Mouse (Mus musculus) layer of hippocampus, postnatal 10 days (tissue): ENCODE measurements around the gene Col4a4. TPM values are rescaled to one million over a fixed set of nuclear protein-coding genes. Genes with fewer than 3 reads are reported as not detected.

ENCODE experiments used
- DNase-seq, 2 experiments: peaks; one replicate each; pipeline ENCODE4 v3.0.0; 2021; ENCODE audit warnings: low spot score in 2 of 2
- total RNA-seq, 2 experiments: library from RNA; stranded (reverse); gene quantifications; 2 replicates each; pipeline ENCODE4 v1.2.3; 2021

Gene Col4a4
- total RNA-seq, 2 experiments from 2014 or later: 0.65 to 0.89 TPM

GRCm38 (mm10) chr1:82476746-82477145 lies 109.9 kb downstream of the Col4a4 start:
- DNase-seq: no peak

GRCm38 (mm10) chr1:82476256-82476655 lies 110.4 kb downstream of the Col4a4 start:
- peak; percentile 64 to 66 for DNase-seq

- DNase-seq: no peak
These were observed 110.8 kb downstream of the Col4a4 start for GRCm38 (mm10) chr1:82475821-82476220.

- DNase-seq: no peak
These were observed 111.4 kb downstream of the Col4a4 start for GRCm38 (mm10) chr1:82475254-82475653.

GRCm38 (mm10) chr1:82474461-82474961 lies 112.1 kb downstream of the Col4a4 start:
- DNase-seq: no peak

GRCm38 (mm10) chr1:82473467-82473866 lies 113.2 kb downstream of the Col4a4 start:
- DNase-seq: no peak

- no peak for DNase-seq
These were observed 116.0 kb downstream of the Col4a4 start for GRCm38 (mm10) chr1:82470516-82471225.

- no peak for DNase-seq
These were observed 117.8 kb downstream of the Col4a4 start for GRCm38 (mm10) chr1:82468872-82469271.

GRCm38 (mm10) chr1:82465321-82465853 lies 121.3 kb downstream of the Col4a4 start:
- no peak for DNase-seq

GRCm38 (mm10) chr1:82461041-82461440 lies 125.6 kb downstream of the Col4a4 start:
- no peak for DNase-seq

GRCm38 (mm10) chr1:82459926-82460325 lies 126.7 kb downstream of the Col4a4 start:
- no peak for DNase-seq

- no peak for DNase-seq
These were observed 127.3 kb downstream of the Col4a4 start for GRCm38 (mm10) chr1:82459350-82459749.

- DNase-seq: no peak
These were observed 132.6 kb downstream of the Col4a4 start for GRCm38 (mm10) chr1:82454031-82454430.

- no peak for DNase-seq
These were observed 134.6 kb downstream of the Col4a4 start for GRCm38 (mm10) chr1:82451927-82452651.

GRCm38 (mm10) chr1:82449851-82450250 lies 136.8 kb downstream of the Col4a4 start:
- no peak for DNase-seq

- no peak for DNase-seq
These were observed 140.6 kb downstream of the Col4a4 start for GRCm38 (mm10) chr1:82446049-82446448.

- DNase-seq: no peak
These were observed 143.1 kb downstream of the Col4a4 start for GRCm38 (mm10) chr1:82443517-82443916.

GRCm38 (mm10) chr1:82440123-82440522 lies 146.5 kb downstream of the Col4a4 start:
- no peak for DNase-seq

GRCm38 (mm10) chr1:82437273-82437672 lies 149.4 kb downstream of the Col4a4 start:
- no peak for DNase-seq

GRCm38 (mm10) chr1:82433649-82434005 lies 153.0 kb downstream of the Col4a4 start:
- DNase-seq: no peak

- peak; percentile 81 to 85 for DNase-seq
These were observed 153.6 kb downstream of the Col4a4 start for GRCm38 (mm10) chr1:82432919-82433648.

- DNase-seq: no peak
These were observed 157.6 kb downstream of the Col4a4 start for GRCm38 (mm10) chr1:82429061-82429460.
